13 mouse cellular contexts compared by ENCODE assay signal in genomic region chr3:107833872-107834341, GRCm38 (mm10). TPM values are rescaled to one million over a fixed set of nuclear protein-coding genes. Genes with fewer than 3 reads are reported as not detected.
DNase-seq lines count a peak whose midpoint lies in the region; ATAC-seq lines count a peak whose summit lies in the region.
"Had no signal": no experiment of that assay in that cellular context is flagged by ENCODE, and none has a peak within 500 bp of the region (broad histone marks: within the 10 kb centered on the region; RNA-seq: fewer than 3 reads in every experiment).

No protein-coding gene starts in this region.

- H3K4me3 ChIP-seq in hindbrain, embryonic 12.5 days = no peak overlapping the region
- H3K4me3 ChIP-seq in midbrain, embryonic 14.5 days (replicated peaks; ENCODE audit: low read depth, low read length) = no peak overlapping the region
- no peak overlapping the region for H3K4me3 ChIP-seq in heart, embryonic 11.5 days (ENCODE audit: low read depth, low read length)
- H3K4me3 ChIP-seq: heart, embryonic 15.5 days had no signal

- H3K4me1 ChIP-seq in hindbrain, embryonic 12.5 days = peaks cover 27% of the 10 kb centered on the region
- peaks cover 17% of the 10 kb centered on the region for H3K4me1 ChIP-seq in midbrain, embryonic 14.5 days (ENCODE audit: control insufficient read depth, insufficient read depth, low read length)
- H3K4me1 ChIP-seq in heart, embryonic 11.5 days (ENCODE audit: control insufficient read depth, insufficient read depth, low read length) = peaks cover 14% of the 10 kb centered on the region

- H3K4me2 ChIP-seq in hindbrain, embryonic 12.5 days (replicated peaks) = peak overlapping the region; percentile 11; the same call in 1 of the 2 replicates
- H3K4me2 ChIP-seq in midbrain, embryonic 14.5 days (ENCODE audit: low read length) = no peak overlapping the region
- no peak overlapping the region for H3K4me2 ChIP-seq in heart, embryonic 11.5 days
- H3K4me2 ChIP-seq: heart, embryonic 15.5 days had no signal

- no peaks in the 10 kb centered on the region for H3K9me3 ChIP-seq in hindbrain, embryonic 12.5 days (replicated peaks)
- no peaks in the 10 kb centered on the region for H3K9me3 ChIP-seq in midbrain, embryonic 14.5 days (ENCODE audit: control insufficient read depth, low read length)
- H3K9me3 ChIP-seq in heart, embryonic 11.5 days (replicated peaks; ENCODE audit: control insufficient read depth, low read length) = no peaks in the 10 kb centered on the region
- H3K9me3 ChIP-seq: heart, embryonic 15.5 days had no signal

- DNase-seq in cerebellum, postnatal 10 days = peak; percentile 39 to 68
- peak; percentile 27 for DNase-seq in embryo, embryonic 11.5 days (ENCODE audit: low read depth, low spot score)
- peak; percentile 76 for DNase-seq in midbrain, embryonic 14.5 days
- no peak for DNase-seq in spleen, postnatal 36 days (ENCODE audit: low spot score in 2 of 2)
- DNase-seq in adrenal gland, postnatal 36 days = no peak
- DNase-seq: lung, postnatal 36 days had no signal

- peak overlapping the region; percentile 60; the same call in 1 of the 2 replicates for H3K27ac ChIP-seq in hindbrain, embryonic 12.5 days
- no peak overlapping the region; the same call in 1 of the 2 replicates for H3K27ac ChIP-seq in midbrain, embryonic 14.5 days (replicated peaks; ENCODE audit: low read depth, low read length)
- H3K27ac ChIP-seq in heart, embryonic 11.5 days (ENCODE audit: low read depth, low read length) = no peak overlapping the region
- H3K27ac ChIP-seq: heart, embryonic 15.5 days; stomach, postnatal 0 days had no signal

- 11% methylated on average over 4 of the region's 4 CpGs for WGBS in hindbrain, embryonic 12.5 days
- 13% methylated on average over 4 of the region's 4 CpGs for WGBS in midbrain, embryonic 14.5 days
- WGBS in heart, embryonic 11.5 days (ENCODE audit: insufficient replicate concordance) = 39% methylated on average over 4 of the region's 4 CpGs

- ATAC-seq in cerebellum, adult (ENCODE audit: insufficient number of reproducible peaks, low FRiP score, low TSS enrichment) = no peak
- peak; percentile 83 for ATAC-seq in hindbrain, embryonic 12.5 days (ENCODE audit: low FRiP score)
- peak; percentile 79; the same call in 1 of the 2 replicates for ATAC-seq in midbrain, embryonic 14.5 days (ENCODE audit: low FRiP score, low TSS enrichment)
- no peak for ATAC-seq in heart, embryonic 11.5 days (replicated peaks; ENCODE audit: insufficient number of reproducible peaks, low FRiP score, low TSS enrichment)

- H3K9ac ChIP-seq in hindbrain, embryonic 12.5 days = no peak overlapping the region
- H3K9ac ChIP-seq in midbrain, embryonic 14.5 days (replicated peaks; ENCODE audit: low read length) = no peak overlapping the region
- H3K9ac ChIP-seq in heart, embryonic 11.5 days (ENCODE audit: low read depth, low read length) = no peak overlapping the region
- H3K9ac ChIP-seq: heart, embryonic 15.5 days had no signal

- H3K27me3 ChIP-seq in hindbrain, embryonic 12.5 days = no peaks in the 10 kb centered on the region
- no peaks in the 10 kb centered on the region for H3K27me3 ChIP-seq in midbrain, embryonic 14.5 days (ENCODE audit: control insufficient read depth, insufficient read depth, low read length)
- H3K27me3 ChIP-seq in heart, embryonic 11.5 days (ENCODE audit: control insufficient read depth, insufficient read depth, low read length) = peaks cover 3% of the 10 kb centered on the region; the same call in 1 of the 2 replicates
- H3K27me3 ChIP-seq: heart, embryonic 15.5 days had no signal

- no peaks in the 10 kb centered on the region for H3K36me3 ChIP-seq in hindbrain, embryonic 12.5 days
- H3K36me3 ChIP-seq in midbrain, embryonic 14.5 days (ENCODE audit: control insufficient read depth, insufficient read depth, low read length) = no peaks in the 10 kb centered on the region
- H3K36me3 ChIP-seq in heart, embryonic 11.5 days (ENCODE audit: control insufficient read depth, insufficient read depth, low read length) = no peaks in the 10 kb centered on the region
- H3K36me3 ChIP-seq: heart, embryonic 15.5 days had no signal

RNA-seq across cellular contexts. Expression of gene Eps8l3, which starts 43.1 kb away (rescaled TPM):
- polyA plus RNA-seq in hindbrain, embryonic 12.5 days (2016; fragmentation: Nextera tagmentation; extraction: Ambion mirVana) = not detected in 2 replicates
- not detected in 2 replicates for polyA plus RNA-seq in midbrain, embryonic 14.5 days (2014; fragmentation: Nextera tagmentation; extraction: Ambion mirVana)
- not detected in 2 replicates for polyA plus RNA-seq in heart, embryonic 11.5 days (2014; fragmentation: Nextera tagmentation; extraction: Ambion mirVana)
- total RNA-seq in adrenal gland, postnatal 36 days (2021) = not detected
- total RNA-seq: left cerebral cortex, postnatal 25 days had no signal
- polyA plus RNA-seq: heart, embryonic 15.5 days; kidney, embryonic 14.5 days had no signal

Comparison
In these comparisons a context has a peak if more than half of its experiments do, and no peak if none do; other contexts are left out.
1. DNase-seq: peak in cerebellum, postnatal 10 days (2 of 2), embryo, embryonic 11.5 days (single experiment) and midbrain, embryonic 14.5 days (single experiment); none in spleen, postnatal 36 days (0 of 2) and adrenal gland, postnatal 36 days (0 of 2).
2. ATAC-seq: peak in hindbrain, embryonic 12.5 days (single experiment) and midbrain, embryonic 14.5 days (single experiment); none in cerebellum, adult (single experiment) and heart, embryonic 11.5 days (single experiment).